Mouse (Mus musculus) kidney, postnatal 10 days (tissue): ENCODE results near the gene Rfc4.
"Not testable (repeated sequence)": the region's sequence is repeated elsewhere in the genome, so short reads cannot be mapped to it uniquely, and the experiment has no call there.

ENCODE experiments used
- DNase-seq: peaks from one replicate; pipeline ENCODE4 v3.0.0; 2021; ENCODE audit warnings: mixed read lengths

The Rfc4 gene

DNA sequence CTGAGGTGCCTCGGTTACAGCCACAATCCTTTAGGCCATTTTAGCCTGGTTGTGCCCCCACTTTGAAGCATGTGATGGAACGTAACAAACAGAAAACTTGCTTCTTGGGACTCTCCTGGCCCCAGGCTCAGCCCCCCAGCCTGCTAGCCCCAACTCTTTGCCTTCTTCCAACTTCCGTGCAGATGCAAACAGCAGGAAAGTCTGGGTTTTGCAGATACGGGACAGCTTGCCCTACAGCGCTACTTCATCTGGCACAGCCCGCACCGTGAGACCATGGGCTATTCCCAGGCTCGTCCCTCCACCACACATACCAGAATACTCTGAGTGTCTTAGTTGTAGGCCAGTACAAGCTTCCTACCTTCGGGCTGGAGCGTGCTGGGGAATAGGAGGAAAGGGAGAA lies 26.9 kb downstream of the Rfc4 start:
- DNase-seq, result no peak

GRCm38 (mm10) chr16:23100099-23100575 lies 27.4 kb downstream of the Rfc4 start:
- DNase-seq, result peak; percentile 79

DNA sequence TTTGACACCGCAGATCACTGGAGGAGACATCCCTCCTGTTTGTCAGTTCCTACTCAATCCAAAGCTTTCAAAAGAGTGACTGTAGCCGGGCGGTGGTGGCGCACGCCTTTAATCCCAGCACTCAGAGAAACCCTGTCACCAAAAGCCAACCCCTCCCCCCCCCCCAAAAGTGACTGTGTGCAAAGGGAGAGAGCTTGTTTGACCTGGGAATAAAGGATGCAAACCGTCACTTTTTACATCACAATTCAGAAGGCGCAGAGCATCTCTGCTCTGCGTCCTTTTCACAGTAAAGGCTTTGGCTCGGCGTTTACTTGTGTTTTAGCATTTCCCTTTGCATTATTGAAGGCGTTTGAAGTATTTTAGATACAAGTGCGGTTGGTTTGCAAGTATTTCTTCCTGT lies 27.9 kb downstream of the Rfc4 start:
- no peak for DNase-seq

DNA sequence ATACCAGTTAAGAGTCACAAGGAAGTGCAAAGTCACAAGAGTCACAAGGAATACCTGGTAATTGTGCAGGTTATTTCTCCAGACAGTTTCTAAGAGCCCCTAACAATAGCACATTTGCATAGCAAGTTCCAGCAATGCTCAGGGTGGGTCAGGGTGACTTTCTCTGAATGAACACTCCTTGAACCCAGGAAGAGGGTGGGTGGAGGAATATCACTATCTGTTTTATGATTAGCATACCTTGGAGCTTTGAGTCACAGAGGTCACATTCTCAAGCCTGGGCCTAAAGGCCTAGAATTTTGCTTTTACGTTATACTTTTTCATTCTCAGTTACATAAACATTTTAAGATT lies 29.5 kb downstream of the Rfc4 start:
- not testable (repeated sequence) for DNase-seq

DNA sequence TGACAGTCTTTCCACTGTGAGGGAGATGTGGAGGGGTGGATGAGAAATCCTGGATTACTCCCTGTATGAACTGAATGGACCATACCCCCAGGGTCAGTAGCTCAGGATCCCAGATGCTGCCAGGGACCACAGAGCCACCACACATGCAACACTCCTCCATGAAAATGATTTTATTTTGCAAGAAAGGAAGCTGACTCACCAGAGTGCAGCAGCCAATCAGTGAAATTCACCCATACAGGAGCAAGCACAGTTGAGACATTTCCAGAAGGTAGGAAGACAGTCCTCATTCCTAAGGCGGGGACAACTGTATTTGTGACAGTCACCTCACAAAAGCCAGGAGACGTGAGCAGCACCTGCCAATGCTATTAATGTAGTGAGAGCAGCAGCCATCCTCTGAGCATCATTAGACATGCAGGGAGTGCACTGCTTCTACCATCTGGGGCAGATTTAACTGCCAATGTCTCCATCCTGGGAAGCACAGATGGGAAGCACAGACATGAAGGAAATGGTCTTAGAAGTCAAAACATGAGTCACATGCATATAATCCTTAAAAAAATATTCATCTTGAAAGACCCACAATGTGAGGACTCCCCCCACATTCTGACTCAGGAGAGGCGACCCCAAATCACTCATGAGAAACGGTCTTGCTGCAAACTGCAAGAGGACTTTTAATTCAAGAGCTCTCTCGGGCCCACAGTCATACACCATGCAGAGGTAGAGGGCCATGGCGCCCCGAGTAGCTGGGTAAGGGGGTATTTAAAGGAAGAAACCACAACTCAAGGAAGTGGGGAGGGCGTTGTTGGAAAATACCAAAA lies 30.0 kb downstream of the Rfc4 start:
- not testable (repeated sequence) for DNase-seq

DNA sequence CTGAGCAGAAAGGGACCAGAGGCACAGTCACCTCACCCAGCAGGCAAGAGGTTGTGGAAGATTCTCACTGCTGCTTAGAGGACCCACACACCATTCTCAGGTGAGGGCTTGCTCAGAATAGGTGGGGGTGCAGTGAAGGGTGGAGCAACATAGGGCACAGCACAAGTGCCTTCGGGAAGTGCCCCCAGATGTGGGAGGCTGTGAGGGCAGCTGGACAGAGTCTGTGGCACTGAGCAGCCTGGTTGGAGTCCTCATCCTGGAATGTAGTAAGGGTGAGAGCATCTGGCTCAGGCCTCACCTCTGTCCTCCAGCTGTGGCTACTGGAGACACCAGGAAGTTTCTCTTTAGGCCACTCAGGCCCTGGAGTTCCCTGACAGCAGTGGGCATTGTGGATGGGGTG lies 30.7 kb downstream of the Rfc4 start:
- not testable (repeated sequence) for DNase-seq

GRCm38 (mm10) chr16:23095581-23095980 lies 32.0 kb downstream of the Rfc4 start:
- DNase-seq, result not testable (repeated sequence)

DNA sequence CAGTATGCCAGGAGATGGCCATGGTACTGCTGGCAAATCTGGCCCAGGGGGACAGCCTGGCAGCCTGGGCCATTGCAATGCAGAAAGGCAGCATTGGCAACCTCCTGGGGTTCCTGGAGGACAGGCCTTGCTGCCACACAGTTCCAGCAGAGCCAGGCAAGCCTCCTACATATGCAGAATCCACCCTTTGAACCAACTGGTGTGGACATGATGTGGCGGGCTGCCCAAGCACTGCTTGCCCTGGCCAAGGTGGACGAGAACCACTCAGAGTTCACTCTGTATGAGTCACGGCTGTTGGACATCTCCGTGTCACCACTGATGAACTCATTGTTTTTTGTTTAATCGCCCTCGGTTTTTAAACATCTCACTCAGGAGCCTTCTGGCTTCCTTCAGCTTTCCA lies 33.4 kb downstream of the Rfc4 start:
- no peak for DNase-seq

GRCm38 (mm10) chr16:23093321-23093953 lies 34.1 kb downstream of the Rfc4 start:
- DNase-seq, result no peak

DNA sequence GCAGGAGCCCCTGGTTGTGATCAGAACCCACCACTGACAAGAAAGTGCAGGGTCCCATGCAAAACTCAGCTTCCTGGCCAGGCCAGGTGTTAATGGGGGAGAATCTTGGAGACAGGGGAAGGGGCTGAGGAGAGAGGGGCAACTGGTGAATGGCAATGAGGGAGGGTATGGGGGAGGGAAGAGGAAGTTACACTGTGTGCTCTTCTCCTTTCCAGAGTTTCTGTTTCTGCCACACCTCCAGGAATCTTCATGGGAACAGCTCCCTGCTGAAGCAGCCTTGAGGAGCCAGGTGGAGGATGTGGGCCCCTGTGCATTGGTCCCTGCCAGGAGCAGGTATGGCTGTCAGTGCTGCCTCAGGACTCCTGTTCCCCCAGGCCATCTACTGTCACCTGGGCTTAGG lies 36.2 kb downstream of the Rfc4 start:
- DNase-seq, result not testable (repeated sequence)

DNA sequence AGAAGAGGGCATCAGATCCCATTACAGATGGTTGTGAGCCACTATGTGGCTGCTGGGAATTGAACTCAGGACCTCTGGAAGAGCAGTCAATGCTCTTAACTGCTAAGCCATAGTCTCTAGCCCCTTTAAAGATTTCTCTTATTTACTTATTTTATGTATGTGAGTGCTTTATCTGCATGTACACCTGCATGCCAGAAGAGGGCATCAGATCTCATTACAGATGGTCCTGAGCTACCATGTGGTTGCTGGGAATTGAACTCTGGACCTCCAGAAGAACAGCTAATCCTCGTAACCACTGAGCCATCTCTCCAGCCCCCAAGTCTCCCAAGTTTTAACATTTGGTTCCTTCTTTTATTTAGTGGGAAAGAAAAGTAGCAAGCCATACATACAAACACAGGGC lies 39.0 kb downstream of the Rfc4 start:
- DNase-seq, result not testable (repeated sequence)

DNA sequence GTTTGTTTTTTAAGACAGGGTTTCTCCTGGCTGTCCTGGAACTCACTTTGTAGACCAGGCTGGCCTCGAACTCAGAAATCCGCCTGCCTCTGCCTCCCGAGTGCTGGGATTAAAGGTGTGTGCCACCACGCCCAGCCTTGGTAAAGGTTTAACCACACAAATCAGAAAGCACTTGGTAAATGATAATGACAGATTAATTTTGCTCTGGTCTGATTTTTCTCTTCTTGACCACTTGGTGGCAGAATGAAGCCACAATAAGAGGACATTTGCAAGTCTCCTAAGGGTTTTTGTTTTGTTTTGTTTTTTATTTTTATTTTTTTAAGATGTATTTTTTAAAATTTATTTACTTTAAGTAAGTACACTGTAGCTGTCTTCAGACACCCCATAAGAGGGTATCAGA lies 39.8 kb downstream of the Rfc4 start:
- not testable (repeated sequence) for DNase-seq

GRCm38 (mm10) chr16:23087159-23087558 lies 40.4 kb downstream of the Rfc4 start:
- DNase-seq, result not testable (repeated sequence)

- not testable (repeated sequence) for DNase-seq
Measured at GRCm38 (mm10) chr16:23077516-23077915, 50.0 kb downstream of the Rfc4 start.
